Mouse (Mus musculus): ENCODE data around the gene Mrpl2. TPM values are rescaled to one million over a fixed set of nuclear protein-coding genes. Genes with fewer than 3 reads are reported as not detected.

The Mrpl2 gene
- polyA plus RNA-seq, 1 experiment, result 50.2 TPM

DNA sequence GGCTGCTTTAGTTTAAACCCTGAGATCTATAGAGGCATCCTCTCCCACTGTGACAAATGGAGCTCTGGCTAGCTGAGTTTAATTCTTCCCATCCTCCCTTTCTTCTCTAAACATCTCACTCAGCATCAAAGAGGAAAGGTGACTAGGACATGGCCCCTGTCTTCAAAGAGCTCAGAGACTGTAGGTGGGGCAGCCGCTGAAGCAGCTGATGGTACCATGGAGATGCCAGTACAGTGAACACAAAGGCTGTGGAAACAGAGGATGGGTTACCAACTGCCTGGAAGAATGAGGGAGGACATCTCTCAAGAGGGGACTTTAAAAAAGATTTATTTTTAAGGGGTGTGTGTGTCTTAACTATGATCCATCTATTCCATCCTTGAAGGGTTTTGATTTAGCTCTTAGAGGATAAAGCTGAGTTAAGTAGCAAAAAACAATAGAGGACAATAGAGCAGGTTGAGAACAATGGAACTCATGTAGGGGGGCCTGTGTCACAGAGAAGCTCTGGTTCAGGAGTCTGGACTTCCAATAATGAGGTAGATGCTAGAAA, 48.6 kb downstream of the Mrpl2 start:
- H3K27ac ChIP-seq (ENCODE audit: control insufficient read depth, insufficient read depth, low read depth, low read length, poor library complexity), result no peak overlapping the region
- TF ChIP-seq POLR2A (IDR thresholded peaks at IDR 0.05; ENCODE audit: borderline replicate concordance, control insufficient read depth, low read depth, low read length) (no peak), CTCF (IDR thresholded peaks at IDR 0.05; ENCODE audit: control insufficient read depth, insufficient read depth, low read length) (no peak)
- no peaks in the 10 kb centered on the region for H3K4me1 ChIP-seq (ENCODE audit: control insufficient read depth, insufficient read depth, low read length)
- 96% methylated on average over 1 of the region's 1 CpGs for WGBS
- no peak overlapping the region for H3K4me3 ChIP-seq (replicated peaks; ENCODE audit: control insufficient read depth, low read depth, low read length)

DNA sequence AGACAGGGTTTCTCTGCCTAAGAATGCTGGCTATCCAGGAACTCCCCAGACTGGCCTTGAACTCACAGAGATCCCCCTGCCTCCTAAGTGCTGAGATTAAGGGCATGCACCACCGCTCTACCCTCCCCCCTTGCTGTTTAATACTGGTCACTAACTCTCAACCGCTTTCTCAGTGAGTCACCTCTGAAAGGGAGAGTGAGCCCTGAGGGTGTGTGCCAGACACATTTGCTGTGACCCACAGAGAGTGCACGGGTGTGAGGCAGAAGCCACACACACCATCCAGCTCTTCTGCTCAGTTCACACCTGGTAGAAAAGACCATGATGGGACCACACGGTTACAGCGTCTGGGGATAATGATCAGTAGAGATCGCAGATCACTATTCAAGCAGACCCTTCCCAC, 52.5 kb downstream of the Mrpl2 start:
- Histone ChIP-seq H3K4me3 (replicated peaks; ENCODE audit: control insufficient read depth, low read depth, low read length) (no peak overlapping the region), H3K27ac (ENCODE audit: control insufficient read depth, insufficient read depth, low read depth, low read length, poor library complexity) (no peak overlapping the region), H3K4me1 (ENCODE audit: control insufficient read depth, insufficient read depth, low read length) (peaks cover 1% of the 10 kb centered on the region)
- TF ChIP-seq CTCF (IDR thresholded peaks at IDR 0.05; ENCODE audit: control insufficient read depth, insufficient read depth, low read length) (no peak), POLR2A (IDR thresholded peaks at IDR 0.05; ENCODE audit: borderline replicate concordance, control insufficient read depth, low read depth, low read length) (no peak)
- WGBS, result 94% methylated on average over 6 of the region's 6 CpGs

DNA sequence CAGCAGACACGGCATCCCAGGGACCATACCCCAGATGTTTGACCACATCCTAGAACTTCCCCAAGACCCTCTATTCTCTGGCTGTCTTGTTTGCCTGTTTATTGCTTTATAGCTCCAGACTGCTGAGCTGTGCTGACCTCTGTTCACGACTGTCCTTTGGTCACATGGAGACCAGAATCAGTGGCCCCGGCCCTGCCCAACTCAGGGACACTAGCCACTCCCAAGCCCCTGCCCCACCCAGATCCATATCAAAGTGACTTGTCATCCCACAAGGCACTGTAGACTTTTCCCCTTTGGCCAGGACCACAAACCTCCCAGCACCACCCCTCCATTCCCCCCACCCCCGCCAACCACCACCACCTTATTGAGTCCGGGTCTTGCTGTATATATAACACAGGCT, 53.2 kb downstream of the Mrpl2 start:
- Histone ChIP-seq H3K27ac (ENCODE audit: control insufficient read depth, insufficient read depth, low read depth, low read length, poor library complexity) (no peak overlapping the region), H3K4me1 (ENCODE audit: control insufficient read depth, insufficient read depth, low read length) (peaks cover 4% of the 10 kb centered on the region), H3K4me3 (replicated peaks; ENCODE audit: control insufficient read depth, low read depth, low read length) (no peak overlapping the region)
- TF ChIP-seq CTCF (IDR thresholded peaks at IDR 0.05; ENCODE audit: control insufficient read depth, insufficient read depth, low read length) (no peak), POLR2A (IDR thresholded peaks at IDR 0.05; ENCODE audit: borderline replicate concordance, control insufficient read depth, low read depth, low read length) (no peak)
- WGBS, result 75% methylated on average over 5 of the region's 5 CpGs

Other genes starting within 250 kb of the Mrpl2 start
- 2.7 TPM in 1 of 2 replicates, not detected in the other for gene Crip3, start 217.3 kb upstream of the Mrpl2 start, polyA plus RNA-seq (2011; ENCODE audit: insufficient read depth, insufficient read length, low replicate concordance, missing spikeins)
- 0.75 TPM in 1 of 2 replicates, not detected in the other for gene Slc22a7, start 207.8 kb upstream of the Mrpl2 start, polyA plus RNA-seq (2011; ENCODE audit: insufficient read depth, insufficient read length, low replicate concordance, missing spikeins)
- 0.27 and 1.2 TPM in 2 replicates for gene Ttbk1, start 158.6 kb upstream of the Mrpl2 start, polyA plus RNA-seq (2011; ENCODE audit: insufficient read depth, insufficient read length, low replicate concordance, missing spikeins)
- gene Dnph1, start 149.5 kb upstream of the Mrpl2 start, polyA plus RNA-seq (2011; ENCODE audit: insufficient read depth, insufficient read length, low replicate concordance, missing spikeins), result 11.5 and 16.2 TPM in 2 replicates
- 11.1 and 14.9 TPM in 2 replicates for gene Cul9, start 99.8 kb upstream of the Mrpl2 start, polyA plus RNA-seq (2011; ENCODE audit: insufficient read depth, insufficient read length, low replicate concordance, missing spikeins)
- gene Srf, start 90.1 kb upstream of the Mrpl2 start, polyA plus RNA-seq (2011; ENCODE audit: insufficient read depth, insufficient read length, low replicate concordance, missing spikeins), result 14.6 and 17.4 TPM in 2 replicates
- 0.68 and 3.9 TPM in 2 replicates for gene Ptk7, start 16.7 kb upstream of the Mrpl2 start, polyA plus RNA-seq (2011; ENCODE audit: insufficient read depth, insufficient read length, low replicate concordance, missing spikeins)
- 6.6 and 11.9 TPM in 2 replicates for gene Klc4, start 207 bp upstream of the Mrpl2 start, polyA plus RNA-seq (2011; ENCODE audit: insufficient read depth, insufficient read length, low replicate concordance, missing spikeins)
- 9.1 and 12.5 TPM in 2 replicates for gene Cul7, start 4.1 kb downstream of the Mrpl2 start, polyA plus RNA-seq (2011; ENCODE audit: insufficient read depth, insufficient read length, low replicate concordance, missing spikeins)
- gene Rrp36, start 28.1 kb downstream of the Mrpl2 start, polyA plus RNA-seq (2011; ENCODE audit: insufficient read depth, insufficient read length, low replicate concordance, missing spikeins), result 10.3 and 23.3 TPM in 2 replicates
- gene Mea1, start 32.6 kb downstream of the Mrpl2 start, polyA plus RNA-seq (2011; ENCODE audit: insufficient read depth, insufficient read length, low replicate concordance, missing spikeins), result 31.5 and 53.0 TPM in 2 replicates
- 37.6 and 41.7 TPM in 2 replicates for gene Klhdc3, start 34.7 kb downstream of the Mrpl2 start, polyA plus RNA-seq (2011; ENCODE audit: insufficient read depth, insufficient read length, low replicate concordance, missing spikeins)
- gene Ppp2r5d, start 58.9 kb downstream of the Mrpl2 start, polyA plus RNA-seq (2011; ENCODE audit: insufficient read depth, insufficient read length, low replicate concordance, missing spikeins), result 23.7 and 47.1 TPM in 2 replicates
- gene Pex6, start 65.2 kb downstream of the Mrpl2 start, polyA plus RNA-seq (2011; ENCODE audit: insufficient read depth, insufficient read length, low replicate concordance, missing spikeins), result 22.6 and 28.8 TPM in 2 replicates
- gene Gnmt, start 82.9 kb downstream of the Mrpl2 start, polyA plus RNA-seq (2011; ENCODE audit: insufficient read depth, insufficient read length, low replicate concordance, missing spikeins), result 2.9 and 3.0 TPM in 2 replicates
- gene Cnpy3, start 106.0 kb downstream of the Mrpl2 start, polyA plus RNA-seq (2011; ENCODE audit: insufficient read depth, insufficient read length, low replicate concordance, missing spikeins), result 25.4 and 46.3 TPM in 2 replicates
- 2.0 TPM in 1 of 2 replicates, not detected in the other for gene Ptcra, start 117.5 kb downstream of the Mrpl2 start, polyA plus RNA-seq (2011; ENCODE audit: insufficient read depth, insufficient read length, low replicate concordance, missing spikeins)
- 18.3 and 18.7 TPM in 2 replicates for gene 2310039H08Rik, start 126.4 kb downstream of the Mrpl2 start, polyA plus RNA-seq (2011; ENCODE audit: insufficient read depth, insufficient read length, low replicate concordance, missing spikeins)
- 26.9 and 45.0 TPM in 2 replicates for gene Rpl7l1, start 136.4 kb downstream of the Mrpl2 start, polyA plus RNA-seq (2011; ENCODE audit: insufficient read depth, insufficient read length, low replicate concordance, missing spikeins)
- gene Bicral, start 212.3 kb downstream of the Mrpl2 start, polyA plus RNA-seq (2011; ENCODE audit: insufficient read depth, insufficient read length, low replicate concordance, missing spikeins), result 3.7 and 16.0 TPM in 2 replicates
- 11.8 and 24.5 TPM in 2 replicates for gene Tbcc, start 244.5 kb downstream of the Mrpl2 start, polyA plus RNA-seq (2011; ENCODE audit: insufficient read depth, insufficient read length, low replicate concordance, missing spikeins)